Mouse (Mus musculus) frontal cortex, postnatal 36 days (tissue): Measurements from ENCODE around the gene Gpr153.

Source experiments
- DNase-seq, 2 experiments: peaks; one replicate each; pipeline ENCODE4 v3.0.0; 2022; ENCODE audit warnings: low spot score in 2 of 2

The Gpr153 gene

GRCm38 (mm10) chr4:152287317-152288120 is 13.5 kb downstream of the Gpr153 start:
- DNase-seq: no peak

GRCm38 (mm10) chr4:152288398-152288945 is 14.4 kb downstream of the Gpr153 start:
- no peak for DNase-seq

- no peak for DNase-seq
These were observed 16.4 kb downstream of the Gpr153 start for GRCm38 (mm10) chr4:152290385-152290784.

- no peak for DNase-seq
These were observed 17.0 kb downstream of the Gpr153 start for GRCm38 (mm10) chr4:152290991-152291390.

GRCm38 (mm10) chr4:152291562-152291961 is 17.5 kb downstream of the Gpr153 start, which contains the start of gene Hes3:
Gene Hes3, minus strand, starts transcription at chr4:152291662.
- no peak for DNase-seq

- DNase-seq: no peak
These were observed 18.2 kb downstream of the Gpr153 start for GRCm38 (mm10) chr4:152292102-152292765.

- DNase-seq: no peak
These were observed 20.3 kb downstream of the Gpr153 start for GRCm38 (mm10) chr4:152294188-152294929.

GRCm38 (mm10) chr4:152295916-152296315 is 21.9 kb downstream of the Gpr153 start:
- DNase-seq: no peak

- DNase-seq: no peak
These were observed 22.3 kb downstream of the Gpr153 start for GRCm38 (mm10) chr4:152296371-152296770.

- peak; percentile 98 to 99 for DNase-seq
These were observed 23.1 kb downstream of the Gpr153 start, which contains the start of gene Icmt for GRCm38 (mm10) chr4:152296874-152297861. Gene Icmt, plus strand, starts transcription at chr4:152297227.

GRCm38 (mm10) chr4:152298836-152299235 is 24.8 kb downstream of the Gpr153 start:
- DNase-seq: no peak

- no peak for DNase-seq
These were observed 26.3 kb downstream of the Gpr153 start for GRCm38 (mm10) chr4:152300375-152300774.

GRCm38 (mm10) chr4:152302012-152302411 is 28.0 kb downstream of the Gpr153 start:
- no peak for DNase-seq

GRCm38 (mm10) chr4:152303172-152303571 is 29.1 kb downstream of the Gpr153 start:
- DNase-seq: no peak

GRCm38 (mm10) chr4:152304685-152305084 is 30.7 kb downstream of the Gpr153 start:
- no peak for DNase-seq

GRCm38 (mm10) chr4:152305991-152306390 is 32.0 kb downstream of the Gpr153 start:
- no peak for DNase-seq

GRCm38 (mm10) chr4:152307542-152307941 is 33.5 kb downstream of the Gpr153 start:
- DNase-seq: no peak

GRCm38 (mm10) chr4:152312186-152312585 is 38.2 kb downstream of the Gpr153 start:
- DNase-seq: no peak

GRCm38 (mm10) chr4:152313211-152313632 is 39.2 kb downstream of the Gpr153 start:
- DNase-seq: peak in 1 of 2 experiments; percentile 35

- no peak for DNase-seq
These were observed 39.9 kb downstream of the Gpr153 start for GRCm38 (mm10) chr4:152313934-152314333.
